Mouse (Mus musculus): ENCODE measurements at regions not wholly inside any gene's neighbourhood (a gene's known extent, or its start where the extent isn't known, plus 50 kb on each side); places are given as distances from the start of the nearest gene placed in this dataset.

- Histone ChIP-seq H3K4me3 (ENCODE audit: control insufficient read depth, insufficient read depth, low read length) (no peak overlapping the region), H3K36me3 (ENCODE audit: control insufficient read depth, insufficient read depth, low read length) (no peaks in the 10 kb centered on the region), H3K4me1 (replicated peaks; ENCODE audit: control insufficient read depth, insufficient read depth, low read length) (no peaks in the 10 kb centered on the region), H3K27ac (ENCODE audit: control insufficient read depth, insufficient read depth, low read length) (no peak overlapping the region), H3K27me3 (ENCODE audit: control insufficient read depth, insufficient read depth, low read length) (no peaks in the 10 kb centered on the region)
- no peak for TF ChIP-seq CTCF (IDR thresholded peaks at IDR 0.05; ENCODE audit: borderline replicate concordance, control insufficient read depth, extremely low read depth, insufficient read depth, low read length, poor library complexity)
- TF ChIP-seq POLR2A (IDR thresholded peaks at IDR 0.05; ENCODE audit: control insufficient read depth, extremely low read depth, insufficient read depth, low read length, poor library complexity), result no peak
- DNase-seq, result no peak
- 85% methylated on average over 3 of the region's 3 CpGs for WGBS
These were observed 206.5 kb downstream of the Nfkbiz start for GRCm38 (mm10) chr16:55632220-55632619.

GRCm38 (mm10) chr16:55631637-55632036 is 207.1 kb downstream of the Nfkbiz start:
- Histone ChIP-seq H3K27me3 (ENCODE audit: control insufficient read depth, insufficient read depth, low read length) (no peaks in the 10 kb centered on the region), H3K27ac (ENCODE audit: control insufficient read depth, insufficient read depth, low read length) (no peak overlapping the region), H3K4me3 (ENCODE audit: control insufficient read depth, insufficient read depth, low read length) (no peak overlapping the region), H3K4me1 (replicated peaks; ENCODE audit: control insufficient read depth, insufficient read depth, low read length) (no peaks in the 10 kb centered on the region), H3K36me3 (ENCODE audit: control insufficient read depth, insufficient read depth, low read length) (no peaks in the 10 kb centered on the region)
- 59% methylated on average over 2 of the region's 2 CpGs for WGBS
- no peak for TF ChIP-seq CTCF (IDR thresholded peaks at IDR 0.05; ENCODE audit: borderline replicate concordance, control insufficient read depth, extremely low read depth, insufficient read depth, low read length, poor library complexity)
- no peak for TF ChIP-seq POLR2A (IDR thresholded peaks at IDR 0.05; ENCODE audit: control insufficient read depth, extremely low read depth, insufficient read depth, low read length, poor library complexity)
- DNase-seq, result no peak

- Histone ChIP-seq H3K27ac (ENCODE audit: control insufficient read depth, insufficient read depth, low read length) (no peak overlapping the region), H3K4me1 (replicated peaks; ENCODE audit: control insufficient read depth, insufficient read depth, low read length) (no peaks in the 10 kb centered on the region), H3K4me3 (ENCODE audit: control insufficient read depth, insufficient read depth, low read length) (no peak overlapping the region), H3K27me3 (ENCODE audit: control insufficient read depth, insufficient read depth, low read length) (no peaks in the 10 kb centered on the region), H3K36me3 (ENCODE audit: control insufficient read depth, insufficient read depth, low read length) (no peaks in the 10 kb centered on the region)
- TF ChIP-seq POLR2A (IDR thresholded peaks at IDR 0.05; ENCODE audit: control insufficient read depth, extremely low read depth, insufficient read depth, low read length, poor library complexity) (no peak), CTCF (IDR thresholded peaks at IDR 0.05; ENCODE audit: borderline replicate concordance, control insufficient read depth, extremely low read depth, insufficient read depth, low read length, poor library complexity) (no peak)
- 28% methylated on average over 2 of the region's 2 CpGs for WGBS
- DNase-seq, result no peak
These were observed 207.7 kb downstream of the Nfkbiz start for GRCm38 (mm10) chr16:55631048-55631447.

- no peaks in the 10 kb centered on the region for H3K4me1 ChIP-seq (replicated peaks; ENCODE audit: control insufficient read depth, insufficient read depth, low read length)
- H3K27me3 ChIP-seq (ENCODE audit: control insufficient read depth, insufficient read depth, low read length), result no peaks in the 10 kb centered on the region
- TF ChIP-seq CTCF (IDR thresholded peaks at IDR 0.05; ENCODE audit: borderline replicate concordance, control insufficient read depth, extremely low read depth, insufficient read depth, low read length, poor library complexity) (no peak), POLR2A (IDR thresholded peaks at IDR 0.05; ENCODE audit: control insufficient read depth, extremely low read depth, insufficient read depth, low read length, poor library complexity) (no peak)
- H3K4me3 ChIP-seq (ENCODE audit: control insufficient read depth, insufficient read depth, low read length), result no peak overlapping the region
- no peak for DNase-seq
- no peak overlapping the region for H3K27ac ChIP-seq (ENCODE audit: control insufficient read depth, insufficient read depth, low read length)
- H3K36me3 ChIP-seq (ENCODE audit: control insufficient read depth, insufficient read depth, low read length), result no peaks in the 10 kb centered on the region
- 92% methylated on average over 1 of the region's 1 CpGs for WGBS
These were observed 211.2 kb downstream of the Nfkbiz start for GRCm38 (mm10) chr16:55627531-55627930.

- H3K27me3 ChIP-seq (ENCODE audit: control insufficient read depth, insufficient read depth, low read length), result no peaks in the 10 kb centered on the region
- TF ChIP-seq CTCF (IDR thresholded peaks at IDR 0.05; ENCODE audit: borderline replicate concordance, control insufficient read depth, extremely low read depth, insufficient read depth, low read length, poor library complexity) (no peak), POLR2A (IDR thresholded peaks at IDR 0.05; ENCODE audit: control insufficient read depth, extremely low read depth, insufficient read depth, low read length, poor library complexity) (no peak)
- no peak for DNase-seq
- H3K4me1 ChIP-seq (replicated peaks; ENCODE audit: control insufficient read depth, insufficient read depth, low read length), result no peaks in the 10 kb centered on the region
- H3K36me3 ChIP-seq (ENCODE audit: control insufficient read depth, insufficient read depth, low read length), result no peaks in the 10 kb centered on the region
- no peak overlapping the region for H3K4me3 ChIP-seq (ENCODE audit: control insufficient read depth, insufficient read depth, low read length)
- no peak overlapping the region for H3K27ac ChIP-seq (ENCODE audit: control insufficient read depth, insufficient read depth, low read length)
These were observed 215.3 kb downstream of the Nfkbiz start for GRCm38 (mm10) chr16:55623422-55623821.

- Histone ChIP-seq H3K36me3 (ENCODE audit: control insufficient read depth, insufficient read depth, low read length) (no peaks in the 10 kb centered on the region), H3K27me3 (ENCODE audit: control insufficient read depth, insufficient read depth, low read length) (no peaks in the 10 kb centered on the region), H3K4me3 (ENCODE audit: control insufficient read depth, insufficient read depth, low read length) (no peak overlapping the region), H3K27ac (ENCODE audit: control insufficient read depth, insufficient read depth, low read length) (no peak overlapping the region), H3K4me1 (replicated peaks; ENCODE audit: control insufficient read depth, insufficient read depth, low read length) (no peaks in the 10 kb centered on the region)
- no peak for TF ChIP-seq CTCF (IDR thresholded peaks at IDR 0.05; ENCODE audit: borderline replicate concordance, control insufficient read depth, extremely low read depth, insufficient read depth, low read length, poor library complexity)
- no peak for TF ChIP-seq POLR2A (IDR thresholded peaks at IDR 0.05; ENCODE audit: control insufficient read depth, extremely low read depth, insufficient read depth, low read length, poor library complexity)
- WGBS, result 92% methylated on average over 3 of the region's 3 CpGs
- DNase-seq, result no peak
These were observed 219.0 kb downstream of the Nfkbiz start for GRCm38 (mm10) chr16:55619731-55620130.

GRCm38 (mm10) chr16:55617958-55618357 is 220.7 kb downstream of the Nfkbiz start:
- no peaks in the 10 kb centered on the region for H3K36me3 ChIP-seq (ENCODE audit: control insufficient read depth, insufficient read depth, low read length)
- no peak overlapping the region for H3K27ac ChIP-seq (ENCODE audit: control insufficient read depth, insufficient read depth, low read length)
- TF ChIP-seq CTCF (IDR thresholded peaks at IDR 0.05; ENCODE audit: borderline replicate concordance, control insufficient read depth, extremely low read depth, insufficient read depth, low read length, poor library complexity), result no peak
- TF ChIP-seq POLR2A (IDR thresholded peaks at IDR 0.05; ENCODE audit: control insufficient read depth, extremely low read depth, insufficient read depth, low read length, poor library complexity), result no peak
- WGBS, result 96% methylated on average over 3 of the region's 3 CpGs
- H3K4me3 ChIP-seq (ENCODE audit: control insufficient read depth, insufficient read depth, low read length), result no peak overlapping the region
- H3K4me1 ChIP-seq (replicated peaks; ENCODE audit: control insufficient read depth, insufficient read depth, low read length), result no peaks in the 10 kb centered on the region
- no peak for DNase-seq
- H3K27me3 ChIP-seq (ENCODE audit: control insufficient read depth, insufficient read depth, low read length), result no peaks in the 10 kb centered on the region
